Mouse (Mus musculus) ES-Bruce4 (cell line): Measurements from ENCODE around the gene Syndig1.

ENCODE experiments used
- CTCF ChIP-seq: IDR thresholded peaks from one replicate; pipeline ENCODE4 v1.8.1; 2011; ENCODE audit warnings: low read depth, low read length
- EP300 ChIP-seq: IDR thresholded peaks from 2 replicates; pipeline ENCODE4 v1.6.1; 2011; ENCODE audit warnings: low read depth, low read length; ENCODE audit not compliant: insufficient read depth
- POLR2A ChIP-seq: IDR thresholded peaks from one replicate; pipeline ENCODE4 v1.8.1; 2011; ENCODE audit warnings: low read length; ENCODE audit not compliant: insufficient read depth

- TF ChIP-seq POLR2A: no peak
- TF ChIP-seq CTCF: no peak
- TF ChIP-seq EP300: no peak
These were observed 158.6 kb downstream of the Syndig1 start for GRCm38 (mm10) chr2:149987610-149988009.
